Mouse (Mus musculus) MEL (cell line): ENCODE measurements at regions not wholly inside any gene's neighbourhood (a gene's known extent, or its start where the extent isn't known, plus 50 kb on each side); places are given as distances from the start of the nearest gene placed in this dataset.

Source experiments
- DNase-seq: peaks from one replicate; pipeline ENCODE4 v3.0.0; 2011; ENCODE audit warnings: low read depth, low spot score
- H3K27ac ChIP-seq: 2 replicates; pipeline ENCODE4 v1.5.1; 2012; ENCODE audit warnings: low read depth, mild to moderate bottlenecking, control low read depth, low read length, moderate library complexity; ENCODE audit not compliant: control insufficient read depth
- H3K27me3 ChIP-seq, 2 experiments: fragments of 150-350 bp in 1 of 2; sonication (generic) in 1 of 2; 2 replicates each; pipeline ENCODE4 v1.6.1; 2012; ENCODE audit warnings: low read length in 2 of 2, mild to moderate bottlenecking in 2 of 2, improper control_type of control experiment in 1 of 2, moderate library complexity in 1 of 2; ENCODE audit not compliant: insufficient read depth in 2 of 2, control insufficient read depth in 1 of 2
- H3K36me3 ChIP-seq, 2 experiments: 2 replicates each; pipeline ENCODE4 v1.6.1; 2012 to 2014; ENCODE audit warnings: low read length in 2 of 2, improper control_type of control experiment in 1 of 2, inconsistent platforms in 1 of 2, mild to moderate bottlenecking in 1 of 2; ENCODE audit not compliant: insufficient read depth in 2 of 2, control insufficient read depth in 1 of 2
- H3K4me1 ChIP-seq, 2 experiments: fragments of 150-350 bp in 1 of 2; sonication (generic) in 1 of 2; 2 replicates each; pipeline ENCODE4 v1.6.1; 2012; ENCODE audit warnings: low read length in 2 of 2, improper control_type of control experiment in 1 of 2, mild to moderate bottlenecking in 1 of 2; ENCODE audit not compliant: insufficient read depth in 2 of 2, control insufficient read depth in 1 of 2
- H3K4me3 ChIP-seq, 2 experiments: fragments of 150-350 bp in 1 of 2; sonication (generic) in 1 of 2; 2 replicates each; pipeline ENCODE4 v1.5.1; 2012; ENCODE audit warnings: low read depth in 2 of 2, low read length in 2 of 2, mild to moderate bottlenecking in 2 of 2, moderate library complexity in 2 of 2, control low read depth in 1 of 2, improper control_type of control experiment in 1 of 2; ENCODE audit not compliant: control insufficient read depth in 1 of 2, insufficient read depth in 1 of 2
- H3K79me2 ChIP-seq: 2 replicates; pipeline ENCODE4 v1.6.1; 2012; ENCODE audit warnings: mild to moderate bottlenecking, low read length, moderate library complexity; ENCODE audit not compliant: control insufficient read depth, poor library complexity, insufficient read depth
- H3K9ac ChIP-seq: 2 replicates; pipeline ENCODE4 v1.6.1; 2012; ENCODE audit warnings: low read depth, mild to moderate bottlenecking, control low read depth, low read length, moderate library complexity; ENCODE audit not compliant: control insufficient read depth, poor library complexity, severe bottlenecking
- H3K9me3 ChIP-seq: fragments of 150-350 bp; sonication (generic); replicated peaks from 2 replicates; pipeline ENCODE4 v1.6.1; 2012; ENCODE audit warnings: mild to moderate bottlenecking, low read length, improper control_type of control experiment, moderate library complexity; ENCODE audit not compliant: insufficient read depth
- BHLHE40 ChIP-seq: IDR thresholded peaks from 2 replicates; pipeline ENCODE4 v1.6.1; 2012; ENCODE audit warnings: low read depth, mild to moderate bottlenecking, inconsistent platforms, low read length, improper control_type of control experiment, borderline replicate concordance
- CHD1 ChIP-seq: IDR thresholded peaks from 2 replicates; pipeline ENCODE4 v1.6.1; 2012; ENCODE audit warnings: low read depth, mild to moderate bottlenecking, inconsistent platforms, low read length, improper control_type of control experiment
- E2F4 ChIP-seq: IDR thresholded peaks from 2 replicates; pipeline ENCODE4 v1.6.1; 2011; ENCODE audit warnings: low read depth, low read length, improper control_type of control experiment, borderline replicate concordance
- EP300 ChIP-seq, 2 experiments: IDR thresholded peaks; 2 replicates each; pipeline ENCODE4 v1.6.1; 2011; ENCODE audit warnings: improper control_type of control experiment in 2 of 2, low read length in 2 of 2, low read depth in 1 of 2, mild to moderate bottlenecking in 1 of 2
- HCFC1 ChIP-seq: IDR thresholded peaks from 2 replicates; pipeline ENCODE4 v1.6.1; 2012; ENCODE audit warnings: low read depth, mild to moderate bottlenecking, inconsistent platforms, low read length, improper control_type of control experiment, moderate library complexity
- JUND ChIP-seq: IDR thresholded peaks from 2 replicates; pipeline ENCODE4 v1.6.1; 2011; ENCODE audit warnings: low read depth, mild to moderate bottlenecking, improper control_type of control experiment, low read length
- MAFK ChIP-seq: IDR thresholded peaks from 2 replicates; pipeline ENCODE4 v1.6.1; 2011; ENCODE audit warnings: low read depth, mild to moderate bottlenecking, low read length, improper control_type of control experiment, borderline replicate concordance
- MAX ChIP-seq: IDR thresholded peaks from 2 replicates; pipeline ENCODE4 v1.6.1; 2011; ENCODE audit warnings: low read length, improper control_type of control experiment
- MXI1 ChIP-seq: IDR thresholded peaks from 2 replicates; pipeline ENCODE4 v1.6.1; 2011; ENCODE audit warnings: mild to moderate bottlenecking, low read depth, low read length, improper control_type of control experiment
- MYB ChIP-seq: IDR thresholded peaks from 2 replicates; pipeline ENCODE4 v1.6.1; 2011; ENCODE audit warnings: mild to moderate bottlenecking, low read depth, low read length, improper control_type of control experiment
- NELFE ChIP-seq: IDR thresholded peaks from 2 replicates; pipeline ENCODE4 v1.6.1; 2011; ENCODE audit warnings: low read depth, low read length, improper control_type of control experiment
- NRF1 ChIP-seq: IDR thresholded peaks from 2 replicates; pipeline ENCODE4 v1.6.1; 2014; ENCODE audit warnings: low read depth, mild to moderate bottlenecking, inconsistent platforms, low read length, improper control_type of control experiment, moderate library complexity; ENCODE audit not compliant: poor library complexity, insufficient read depth, severe bottlenecking
- POLR2AphosphoS2 ChIP-seq: IDR thresholded peaks from 2 replicates; pipeline ENCODE4 v1.6.1; 2011; ENCODE audit warnings: low read length, improper control_type of control experiment
- POLR2AphosphoS5 ChIP-seq: IDR thresholded peaks from 2 replicates; pipeline ENCODE4 v1.6.1; 2012; ENCODE audit warnings: low read depth, borderline replicate concordance, mild to moderate bottlenecking, inconsistent platforms, low read length, moderate library complexity, mixed read lengths
- RAD21 ChIP-seq: IDR thresholded peaks from 2 replicates; pipeline ENCODE4 v1.6.1; 2011; ENCODE audit warnings: mild to moderate bottlenecking, low read depth, low read length, improper control_type of control experiment
- SIN3A ChIP-seq: IDR thresholded peaks from 2 replicates; pipeline ENCODE4 v1.6.1; 2012; ENCODE audit warnings: low read length, improper control_type of control experiment, inconsistent platforms
- TAL1 ChIP-seq: IDR thresholded peaks from 2 replicates; pipeline ENCODE4 v1.6.1; 2012; ENCODE audit warnings: mild to moderate bottlenecking, inconsistent platforms, low read length, moderate library complexity, mixed read lengths
- TCF12 ChIP-seq: IDR thresholded peaks from 2 replicates; pipeline ENCODE4 v1.6.1; 2014; ENCODE audit warnings: low read depth, mild to moderate bottlenecking, inconsistent platforms, low read length, improper control_type of control experiment, moderate library complexity
- USF1 ChIP-seq: IDR thresholded peaks from 2 replicates; pipeline ENCODE4 v1.6.1; 2014; ENCODE audit warnings: low read depth, mild to moderate bottlenecking, inconsistent platforms, low read length, improper control_type of control experiment, moderate library complexity
- ZC3H11A ChIP-seq: IDR thresholded peaks from 2 replicates; pipeline ENCODE4 v1.6.1; 2012; ENCODE audit warnings: low read depth, mild to moderate bottlenecking, inconsistent platforms, low read length, improper control_type of control experiment
- ZKSCAN1 ChIP-seq: IDR thresholded peaks from 2 replicates; pipeline ENCODE4 v1.6.1; 2012; ENCODE audit warnings: low read depth, mild to moderate bottlenecking, inconsistent platforms, low read length, improper control_type of control experiment, moderate library complexity

DNA sequence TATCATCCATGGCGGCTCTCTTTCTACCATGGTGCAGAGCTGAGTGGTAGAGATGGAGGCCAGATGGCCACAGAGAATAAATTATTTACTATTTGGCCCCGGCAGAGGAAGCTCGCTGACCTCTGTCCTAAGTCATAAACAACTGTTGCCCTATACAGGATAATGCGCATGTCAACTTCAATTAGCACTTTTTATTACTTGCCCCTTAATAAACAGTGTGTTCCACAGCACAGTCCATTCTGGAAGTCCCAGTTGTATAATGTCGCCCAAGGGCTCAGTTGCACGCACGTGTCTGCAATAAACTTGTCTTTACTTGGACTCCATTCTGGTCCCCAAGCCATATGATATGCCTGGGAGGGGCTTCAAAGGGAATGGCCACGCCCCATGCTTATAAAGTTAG, 150.1 kb upstream of the Runx1 start:
- H3K27me3 ChIP-seq, result no peaks in the 10 kb centered on the region; a peak in 2 of 4 replicates
- DNase-seq, result no peak
- H3K36me3 ChIP-seq, result no peaks in the 10 kb centered on the region
- no peaks in the 10 kb centered on the region for H3K9me3 ChIP-seq
- no peak overlapping the region for H3K9ac ChIP-seq
- no peaks in the 10 kb centered on the region for H3K4me1 ChIP-seq
- TF ChIP-seq JUND (no peak), E2F4 (no peak), NRF1 (no peak), POLR2AphosphoS5 (no peak), TCF12 (no peak), NELFE (no peak), MYB (no peak), MAX (no peak), MAFK (no peak), BHLHE40 (no peak), EP300 (IDR thresholded peaks at IDR 0.05; ENCODE audit: low read depth in 1 of 2, low read length in 2 of 2) (no peak), HCFC1 (no peak), CHD1 (no peak), RAD21 (no peak), MXI1 (no peak), ZKSCAN1 (no peak), POLR2AphosphoS2 (no peak), SIN3A (no peak), TAL1 (no peak), USF1 (no peak)
- no peak overlapping the region for H3K4me3 ChIP-seq
- H3K27ac ChIP-seq, result no peak overlapping the region
- H3K79me2 ChIP-seq, result no peaks in the 10 kb centered on the region

DNA sequence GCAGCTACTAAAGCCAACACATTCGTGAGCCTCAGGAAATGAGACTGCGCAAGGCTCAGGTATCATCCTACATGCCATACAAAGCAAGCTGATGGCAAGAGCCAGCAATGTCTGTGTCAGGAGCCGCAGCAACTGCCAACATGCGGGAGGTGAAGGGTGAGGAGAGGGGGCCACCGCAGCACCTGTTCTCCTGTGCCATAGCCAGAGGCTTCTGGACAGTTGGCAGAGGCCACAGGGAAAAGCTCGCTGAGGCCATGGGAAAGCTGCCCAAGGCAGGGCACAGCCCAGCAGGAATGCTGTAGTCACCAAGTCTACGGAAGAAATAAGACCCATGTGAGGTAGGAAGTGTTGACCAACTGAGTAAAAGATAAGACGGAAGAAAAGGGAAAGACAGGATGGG, 149.1 kb upstream of the Runx1 start:
- H3K4me1 ChIP-seq, result no peaks in the 10 kb centered on the region
- no peak for DNase-seq
- no peak for TF ChIP-seq ZC3H11A
- no peak for TF ChIP-seq RAD21
- no peaks in the 10 kb centered on the region for H3K9me3 ChIP-seq
- H3K9ac ChIP-seq, result no peak overlapping the region
- no peaks in the 10 kb centered on the region for H3K79me2 ChIP-seq
- no peak overlapping the region for H3K4me3 ChIP-seq
- no peaks in the 10 kb centered on the region; a peak in 2 of 4 replicates for H3K27me3 ChIP-seq
- no peak overlapping the region for H3K27ac ChIP-seq
- no peaks in the 10 kb centered on the region for H3K36me3 ChIP-seq
